Mouse (Mus musculus): ENCODE measurements around the gene Msi2. TPM values are rescaled to one million over a fixed set of nuclear protein-coding genes. Genes with fewer than 3 reads are reported as not detected.

The Msi2 gene
- polyA plus RNA-seq, 1 experiment from 2014 or later: 25.6 TPM

- WGBS: 36% methylated on average over 9 of the region's 9 CpGs
- peaks cover 41% of the 10 kb centered on the region for H3K4me1 ChIP-seq (ENCODE audit: control insufficient read depth, insufficient read depth, low read length)
These were observed 237.2 kb downstream of the Msi2 start for GRCm38 (mm10) chr11:88481092-88481601.

DNA sequence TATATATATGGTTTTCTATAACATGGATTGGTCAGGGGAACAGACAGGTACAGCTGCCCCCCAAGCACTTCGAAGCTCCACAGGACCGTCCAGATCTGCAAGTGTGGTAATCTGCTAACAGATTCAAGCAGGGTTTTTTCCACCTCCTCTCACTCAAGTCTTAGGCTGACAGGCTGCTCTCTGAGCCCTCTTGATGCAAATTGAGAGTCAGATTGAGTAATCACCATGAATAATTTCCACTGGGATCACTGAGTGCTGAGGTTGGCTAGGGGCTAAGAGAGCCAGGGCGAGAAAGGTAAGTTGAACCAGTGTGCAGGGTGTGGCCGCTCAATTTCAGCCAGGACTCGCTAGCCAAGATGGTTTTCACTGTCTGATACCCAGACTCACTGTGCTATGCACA is 238.8 kb downstream of the Msi2 start:
- H3K9me3 ChIP-seq (ENCODE audit: control insufficient read depth, low read length): no peaks in the 10 kb centered on the region
- no peak overlapping the region for H3K9ac ChIP-seq (replicated peaks; ENCODE audit: low read depth, low read length)
- no peaks in the 10 kb centered on the region for H3K36me3 ChIP-seq (ENCODE audit: control insufficient read depth, insufficient read depth, low read length)
- no peaks in the 10 kb centered on the region for H3K27me3 ChIP-seq (ENCODE audit: control insufficient read depth, insufficient read depth, low read length)
- H3K4me2 ChIP-seq (ENCODE audit: low read depth, low read length): no peak overlapping the region
- H3K4me3 ChIP-seq (ENCODE audit: low read depth, low read length): no peak overlapping the region
- ATAC-seq (ENCODE audit: low read depth): no peak
- WGBS: 72% methylated on average over 5 of the region's 5 CpGs
- H3K27ac ChIP-seq (ENCODE audit: low read depth, low read length): no peak overlapping the region
- H3K4me1 ChIP-seq (ENCODE audit: control insufficient read depth, insufficient read depth, low read length): peaks cover 34% of the 10 kb centered on the region

More at GRCm38 (mm10) chr11:88481092-88481601, 237.2 kb downstream of the Msi2 start:
- ATAC-seq (ENCODE audit: low read depth): no peak; the same call in 1 of the 2 replicates
- no peak overlapping the region for H3K4me2 ChIP-seq (ENCODE audit: low read depth, low read length)
- H3K27me3 ChIP-seq (ENCODE audit: control insufficient read depth, insufficient read depth, low read length): no peaks in the 10 kb centered on the region
- no peak overlapping the region for H3K4me3 ChIP-seq (ENCODE audit: low read depth, low read length)
- H3K9ac ChIP-seq (replicated peaks; ENCODE audit: low read depth, low read length): no peak overlapping the region
- no peaks in the 10 kb centered on the region for H3K36me3 ChIP-seq (ENCODE audit: control insufficient read depth, insufficient read depth, low read length)
- H3K9me3 ChIP-seq (ENCODE audit: control insufficient read depth, low read length): no peaks in the 10 kb centered on the region
- H3K27ac ChIP-seq (ENCODE audit: low read depth, low read length): peak overlapping the region; percentile 45

DNA sequence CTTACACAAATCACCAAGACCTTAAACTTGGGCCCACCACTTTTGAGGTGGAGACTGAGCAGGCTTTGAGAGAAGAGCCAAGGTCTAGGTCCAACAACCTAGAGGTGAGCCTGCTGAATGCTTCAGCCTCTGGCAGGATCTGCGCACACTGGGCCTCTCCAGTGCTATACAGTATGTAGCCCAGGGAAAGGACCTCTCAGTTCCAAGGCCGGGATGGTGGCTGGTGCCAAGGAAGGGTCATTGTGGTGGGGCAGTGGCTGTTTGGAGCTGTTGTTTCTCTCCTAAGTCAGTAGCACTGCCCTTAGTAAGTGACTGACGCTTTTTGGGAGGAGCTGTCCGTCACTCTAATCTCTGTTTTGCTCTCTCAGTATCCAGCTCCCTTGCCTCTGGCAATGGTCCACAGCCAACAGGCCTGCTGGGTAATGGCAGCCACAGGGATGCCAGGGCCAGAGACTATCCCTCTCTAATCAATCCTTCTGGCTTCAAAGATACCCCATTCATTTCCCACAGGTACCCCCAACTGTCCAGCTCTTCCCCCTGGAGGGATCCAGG is 243.3 kb downstream of the Msi2 start:
- ATAC-seq (ENCODE audit: low read depth): peak; percentile 36; the same call in 1 of the 2 replicates
- H3K4me3 ChIP-seq (ENCODE audit: low read depth, low read length): no peak overlapping the region
- WGBS: 60% methylated on average over 4 of the region's 4 CpGs
- no peaks in the 10 kb centered on the region for H3K9me3 ChIP-seq (ENCODE audit: control insufficient read depth, low read length)
- H3K4me1 ChIP-seq (ENCODE audit: control insufficient read depth, insufficient read depth, low read length): peaks cover 28% of the 10 kb centered on the region
- H3K9ac ChIP-seq (replicated peaks; ENCODE audit: low read depth, low read length): no peak overlapping the region
- H3K27me3 ChIP-seq (ENCODE audit: control insufficient read depth, insufficient read depth, low read length): no peaks in the 10 kb centered on the region
- H3K36me3 ChIP-seq (ENCODE audit: control insufficient read depth, insufficient read depth, low read length): no peaks in the 10 kb centered on the region
- H3K27ac ChIP-seq (ENCODE audit: low read depth, low read length): no peak overlapping the region
- no peak overlapping the region for H3K4me2 ChIP-seq (ENCODE audit: low read depth, low read length)

DNA sequence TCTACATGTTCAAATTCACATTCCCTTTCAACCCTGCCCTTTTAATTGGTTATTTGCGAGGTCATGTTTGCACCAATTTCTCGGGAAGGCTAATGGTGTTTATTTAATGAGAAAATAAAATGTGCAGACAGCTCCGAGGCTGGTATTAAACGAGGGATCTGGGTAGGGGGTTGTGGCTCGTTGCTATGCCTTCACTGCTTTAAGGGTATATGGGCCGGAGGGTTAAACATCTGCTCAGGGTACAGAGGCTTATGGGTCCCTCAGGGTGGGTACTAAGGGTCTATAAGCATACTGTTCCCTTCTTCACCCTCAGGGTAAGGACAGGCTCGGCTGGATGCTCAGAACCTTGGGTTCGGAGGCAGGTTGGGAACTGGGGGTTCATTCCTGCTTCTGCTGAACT is 245.6 kb downstream of the Msi2 start:
- Histone ChIP-seq H3K36me3 (ENCODE audit: control insufficient read depth, insufficient read depth, low read length) (no peaks in the 10 kb centered on the region), H3K9ac (replicated peaks; ENCODE audit: low read depth, low read length) (0 out of 2 replicates have a peak overlapping the region, but pooled peaks have one; percentile 25), H3K4me3 (ENCODE audit: low read depth, low read length) (no peak overlapping the region), H3K27ac (ENCODE audit: low read depth, low read length) (peak overlapping the region; percentile 44; the same call in 1 of the 2 replicates), H3K9me3 (ENCODE audit: control insufficient read depth, low read length) (no peaks in the 10 kb centered on the region), H3K27me3 (ENCODE audit: control insufficient read depth, insufficient read depth, low read length) (no peaks in the 10 kb centered on the region), H3K4me2 (ENCODE audit: low read depth, low read length) (no peak overlapping the region), H3K4me1 (ENCODE audit: control insufficient read depth, insufficient read depth, low read length) (peaks cover 36% of the 10 kb centered on the region)
- ATAC-seq (ENCODE audit: low read depth): no peak
- WGBS: 18% methylated on average over 8 of the region's 8 CpGs

DNA sequence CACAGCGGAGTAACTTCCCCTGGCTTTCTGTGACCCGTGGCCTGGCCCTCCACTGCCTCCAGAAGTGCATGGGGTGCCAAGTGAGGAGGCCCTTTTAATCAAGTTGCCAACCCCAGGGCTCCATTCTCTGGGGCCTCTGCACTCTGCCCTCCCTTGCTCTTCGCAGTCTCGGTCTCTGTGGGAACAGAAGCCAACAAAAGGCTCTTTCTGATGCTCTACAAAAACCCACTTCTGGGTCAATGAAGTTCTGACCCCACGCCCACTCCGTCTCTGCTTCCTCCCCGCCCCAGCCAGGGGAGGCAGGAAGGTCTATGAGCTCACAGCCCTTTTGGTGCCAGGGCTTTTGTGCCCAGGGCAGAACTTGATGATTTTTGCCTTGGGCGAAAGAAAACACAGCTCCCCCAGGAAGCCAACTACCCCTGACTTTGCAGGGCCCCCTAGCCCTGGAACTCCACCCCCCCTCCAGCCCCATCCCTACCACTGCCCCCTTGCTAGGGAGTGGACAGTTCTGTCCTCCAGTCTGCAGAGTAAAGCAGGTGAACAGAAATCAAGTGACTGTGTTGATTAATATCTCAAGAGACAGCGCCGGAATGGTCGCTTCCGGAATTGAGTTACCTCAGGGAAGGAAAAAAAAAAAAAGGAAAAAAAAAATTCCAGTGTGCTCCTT is 246.2 kb downstream of the Msi2 start:
- Histone ChIP-seq H3K9me3 (ENCODE audit: control insufficient read depth, low read length) (no peaks in the 10 kb centered on the region), H3K4me1 (ENCODE audit: control insufficient read depth, insufficient read depth, low read length) (peaks cover 40% of the 10 kb centered on the region), H3K4me3 (ENCODE audit: low read depth, low read length) (no peak overlapping the region), H3K27me3 (ENCODE audit: control insufficient read depth, insufficient read depth, low read length) (no peaks in the 10 kb centered on the region), H3K4me2 (ENCODE audit: low read depth, low read length) (no peak overlapping the region), H3K9ac (replicated peaks; ENCODE audit: low read depth, low read length) (0 out of 2 replicates have a peak overlapping the region, but pooled peaks have one; percentile 11), H3K36me3 (ENCODE audit: control insufficient read depth, insufficient read depth, low read length) (no peaks in the 10 kb centered on the region), H3K27ac (ENCODE audit: low read depth, low read length) (peak overlapping the region; percentile 64)
- ATAC-seq (ENCODE audit: low read depth): peak; percentile 80
- WGBS: 15% methylated on average over 12 of the region's 12 CpGs

- Histone ChIP-seq H3K9me3 (ENCODE audit: control insufficient read depth, low read length) (no peaks in the 10 kb centered on the region), H3K9ac (replicated peaks; ENCODE audit: low read depth, low read length) (no peak overlapping the region), H3K4me2 (ENCODE audit: low read depth, low read length) (no peak overlapping the region), H3K4me3 (ENCODE audit: low read depth, low read length) (no peak overlapping the region), H3K4me1 (ENCODE audit: control insufficient read depth, insufficient read depth, low read length) (peaks cover 39% of the 10 kb centered on the region), H3K36me3 (ENCODE audit: control insufficient read depth, insufficient read depth, low read length) (no peaks in the 10 kb centered on the region), H3K27ac (ENCODE audit: low read depth, low read length) (no peak overlapping the region), H3K27me3 (ENCODE audit: control insufficient read depth, insufficient read depth, low read length) (no peaks in the 10 kb centered on the region)
- no peak for ATAC-seq (ENCODE audit: low read depth)
These were observed 247.7 kb downstream of the Msi2 start for GRCm38 (mm10) chr11:88470599-88470998.

DNA sequence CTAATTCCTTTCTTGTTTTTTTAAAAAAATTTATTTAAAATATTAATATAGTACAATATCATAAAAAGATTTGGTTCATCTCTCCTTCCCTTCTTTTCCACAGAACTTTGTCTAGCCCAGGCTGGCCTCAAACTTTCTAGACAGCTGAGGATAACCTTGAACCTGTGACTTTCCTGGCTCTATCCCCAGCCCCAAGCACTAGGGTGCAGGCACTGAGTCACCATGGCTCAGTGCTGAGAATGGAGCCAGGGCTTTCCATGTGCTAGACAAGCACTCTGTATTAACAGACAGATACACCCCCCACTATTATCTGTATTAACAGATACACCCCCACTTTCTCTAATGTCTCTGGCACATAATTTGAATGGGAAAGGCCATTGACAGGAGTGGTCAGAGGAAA is 249.3 kb downstream of the Msi2 start:
- Histone ChIP-seq H3K4me1 (ENCODE audit: control insufficient read depth, insufficient read depth, low read length) (peaks cover 40% of the 10 kb centered on the region), H3K36me3 (ENCODE audit: control insufficient read depth, insufficient read depth, low read length) (no peaks in the 10 kb centered on the region), H3K4me2 (ENCODE audit: low read depth, low read length) (no peak overlapping the region), H3K27ac (ENCODE audit: low read depth, low read length) (no peak overlapping the region), H3K4me3 (ENCODE audit: low read depth, low read length) (no peak overlapping the region), H3K9ac (replicated peaks; ENCODE audit: low read depth, low read length) (no peak overlapping the region), H3K9me3 (ENCODE audit: control insufficient read depth, low read length) (no peaks in the 10 kb centered on the region), H3K27me3 (ENCODE audit: control insufficient read depth, insufficient read depth, low read length) (no peaks in the 10 kb centered on the region)
- no peak for ATAC-seq (ENCODE audit: low read depth)

- Histone ChIP-seq H3K4me1 (ENCODE audit: control insufficient read depth, insufficient read depth, low read length) (peaks cover 40% of the 10 kb centered on the region), H3K9ac (replicated peaks; ENCODE audit: low read depth, low read length) (no peak overlapping the region), H3K27me3 (ENCODE audit: control insufficient read depth, insufficient read depth, low read length) (no peaks in the 10 kb centered on the region), H3K4me2 (ENCODE audit: low read depth, low read length) (no peak overlapping the region), H3K4me3 (ENCODE audit: low read depth, low read length) (no peak overlapping the region), H3K9me3 (ENCODE audit: control insufficient read depth, low read length) (no peaks in the 10 kb centered on the region), H3K36me3 (ENCODE audit: control insufficient read depth, insufficient read depth, low read length) (no peaks in the 10 kb centered on the region), H3K27ac (ENCODE audit: low read depth, low read length) (peak overlapping the region; percentile 55)
- 21% methylated on average over 18 of the region's 18 CpGs for WGBS
- peak; percentile 36; the same call in 1 of the 2 replicates for ATAC-seq (ENCODE audit: low read depth)
These were observed 250.6 kb downstream of the Msi2 start for GRCm38 (mm10) chr11:88467498-88468245.

- 58% methylated on average over 6 of the region's 6 CpGs for WGBS
These were observed 254.4 kb downstream of the Msi2 start for GRCm38 (mm10) chr11:88463951-88464350.

More at GRCm38 (mm10) chr11:88463951-88464350, 254.4 kb downstream of the Msi2 start:
- H3K4me2 ChIP-seq (ENCODE audit: low read depth, low read length): no peak overlapping the region
- H3K9me3 ChIP-seq (ENCODE audit: control insufficient read depth, low read length): no peaks in the 10 kb centered on the region
- H3K27me3 ChIP-seq (ENCODE audit: control insufficient read depth, insufficient read depth, low read length): no peaks in the 10 kb centered on the region
- no peaks in the 10 kb centered on the region for H3K36me3 ChIP-seq (ENCODE audit: control insufficient read depth, insufficient read depth, low read length)
- no peak for ATAC-seq (ENCODE audit: low read depth)
- H3K4me3 ChIP-seq (ENCODE audit: low read depth, low read length): no peak overlapping the region
- no peak overlapping the region for H3K9ac ChIP-seq (replicated peaks; ENCODE audit: low read depth, low read length)
- H3K4me1 ChIP-seq (ENCODE audit: control insufficient read depth, insufficient read depth, low read length): peaks cover 60% of the 10 kb centered on the region
- H3K27ac ChIP-seq (ENCODE audit: low read depth, low read length): 0 out of 2 replicates have a peak overlapping the region, but pooled peaks have one; percentile 1

All from neural tube, embryonic 14.5 days (tissue).